Mouse (Mus musculus): Measurements from ENCODE around the gene Mfap5. TPM values are rescaled to one million over a fixed set of nuclear protein-coding genes. Genes with fewer than 3 reads are reported as not detected.

The Mfap5 gene
- 0.40 and 1.1 TPM in 2 replicates for polyA plus RNA-seq (2021; fragmentation: Nextera tagmentation)
- long read RNA-seq, experiment 1: 0 reads
- long read RNA-seq, experiment 2: 0 reads

DNA sequence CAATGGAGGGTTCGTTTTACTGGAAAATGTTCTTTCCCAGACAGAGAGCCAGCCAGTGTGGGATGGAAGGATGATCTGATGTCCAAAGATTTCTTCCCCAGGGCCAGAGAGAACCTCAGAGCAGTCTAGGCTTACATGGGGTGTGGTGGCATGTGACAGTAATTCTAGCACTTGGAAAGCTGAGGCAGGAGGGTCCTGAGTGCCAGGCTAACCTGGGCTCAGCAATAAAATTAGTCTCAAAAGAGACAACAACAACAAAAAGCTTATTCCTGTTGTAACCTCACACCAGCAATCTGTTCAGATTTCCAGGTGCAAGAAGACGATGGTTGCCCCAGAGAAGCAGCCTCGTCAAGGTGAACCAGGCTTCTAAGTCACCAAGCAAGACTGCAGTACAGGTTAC is at the start of gene Mfap5:
Gene Mfap5, plus strand, starts transcription at position 301 of the 400 bp plus-strand sequence.

DNA sequence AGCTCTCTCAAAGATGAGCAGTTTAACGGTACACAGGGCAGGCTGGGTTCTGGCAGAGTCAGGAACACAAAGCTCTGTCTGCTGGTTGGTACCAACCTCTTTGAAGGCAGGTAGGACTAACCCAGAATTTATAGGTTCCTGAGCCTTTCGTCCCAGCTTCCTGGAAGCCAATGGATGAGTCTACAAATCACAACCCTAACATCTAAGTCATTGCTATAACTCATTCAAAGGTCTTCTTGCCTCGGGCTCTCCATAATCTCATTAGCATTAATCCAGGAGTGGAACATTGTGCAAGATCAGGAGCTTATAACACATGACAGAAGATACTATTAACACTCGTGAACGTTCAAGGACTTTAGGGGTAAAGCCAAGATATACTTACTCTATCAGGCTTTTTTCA is 7.0 kb upstream of the Mfap5 start, which contains the start of gene Rimklb:
Gene Rimklb, minus strand, starts transcription at position 101 of the 400 bp plus-strand sequence.

DNA sequence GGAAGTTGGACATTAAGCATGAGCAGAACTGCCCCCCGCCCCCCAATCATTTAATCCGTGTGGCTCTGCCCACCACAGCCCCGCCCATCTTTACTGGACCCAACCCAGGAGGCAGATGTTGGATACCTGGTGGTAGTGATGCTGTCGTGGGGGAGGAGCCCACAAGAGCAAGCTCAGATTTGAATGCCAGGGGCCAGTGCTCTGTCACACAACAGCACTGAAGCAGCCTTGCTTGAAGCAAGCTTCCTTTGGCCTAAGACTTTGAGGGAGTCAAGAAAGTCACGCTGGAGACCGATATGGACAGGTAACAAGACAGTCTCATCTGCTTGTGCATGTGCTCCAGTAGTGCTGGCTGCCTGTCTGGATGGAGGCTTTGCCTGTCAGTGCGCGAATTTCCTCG is 48.0 kb downstream of the Mfap5 start, which contains the start of gene Aicda:
Gene Aicda, plus strand, starts transcription at position 196 of the 400 bp plus-strand sequence.

Other genes starting within 250 kb of the Mfap5 start
- 0.44 and 0.53 TPM in 2 replicates for gene Klrg1, start 223.0 kb upstream of the Mfap5 start, polyA plus RNA-seq (2021; fragmentation: Nextera tagmentation)
- 114 and 122 TPM in 2 replicates for gene M6pr, start 197.1 kb upstream of the Mfap5 start, polyA plus RNA-seq (2021; fragmentation: Nextera tagmentation)
- 7.7 and 9.4 TPM in 2 replicates for gene Phc1, start 165.3 kb upstream of the Mfap5 start, polyA plus RNA-seq (2021; fragmentation: Nextera tagmentation)
- gene Rimklb, start 7.1 kb upstream of the Mfap5 start, polyA plus RNA-seq (2021; fragmentation: Nextera tagmentation): 13.1 and 18.0 TPM in 2 replicates
- gene Aicda, start 48.0 kb downstream of the Mfap5 start, polyA plus RNA-seq (2021; fragmentation: Nextera tagmentation): not detected in 2 replicates
- gene Apobec1, start 96.6 kb downstream of the Mfap5 start, polyA plus RNA-seq (2021; fragmentation: Nextera tagmentation): 2.3 and 2.7 TPM in 2 replicates
- gene Gdf3, start 104.2 kb downstream of the Mfap5 start, polyA plus RNA-seq (2021; fragmentation: Nextera tagmentation): not detected in 2 replicates
- not detected in 2 replicates for gene Dppa3, start 120.6 kb downstream of the Mfap5 start, polyA plus RNA-seq (2021; fragmentation: Nextera tagmentation)
- gene Nanog, start 201.6 kb downstream of the Mfap5 start, polyA plus RNA-seq (2021; fragmentation: Nextera tagmentation): 0.09 TPM in 1 of 2 replicates, not detected in the other